Mouse (Mus musculus) ES-Bruce4 (cell line): ENCODE results near the gene Gm614. TPM values are rescaled to one million over a fixed set of nuclear protein-coding genes. Genes with fewer than 3 reads are reported as not detected.

Experiments
- H3K27ac ChIP-seq: 2 replicates; pipeline ENCODE4 v1.5.1; 2012; ENCODE audit warnings: low read length, inconsistent platforms; ENCODE audit not compliant: insufficient read depth
- H3K27me3 ChIP-seq: 2 replicates; pipeline ENCODE4 v1.6.1; 2012; ENCODE audit warnings: mild to moderate bottlenecking, low read length, inconsistent platforms; ENCODE audit not compliant: control insufficient read depth, poor library complexity, insufficient read depth, severe bottlenecking
- H3K36me3 ChIP-seq: 2 replicates; pipeline ENCODE4 v1.6.1; 2012; ENCODE audit warnings: inconsistent platforms, mild to moderate bottlenecking, low read length, moderate library complexity; ENCODE audit not compliant: control insufficient read depth, poor library complexity, insufficient read depth, severe bottlenecking
- H3K4me1 ChIP-seq: one replicate; pipeline ENCODE4 v1.8.1; 2011; ENCODE audit warnings: low read length; ENCODE audit not compliant: control insufficient read depth, insufficient read depth
- H3K4me3 ChIP-seq: 2 replicates; pipeline ENCODE4 v1.5.1; 2011; ENCODE audit warnings: low read depth, mild to moderate bottlenecking, low read length
- H3K9ac ChIP-seq: 2 replicates; pipeline ENCODE4 v1.6.1; 2012; ENCODE audit warnings: low read depth, mild to moderate bottlenecking, inconsistent platforms; ENCODE audit not compliant: poor library complexity, severe bottlenecking
- H3K9me3 ChIP-seq: replicated peaks from 2 replicates; pipeline ENCODE4 v1.6.1; 2012; ENCODE audit warnings: mild to moderate bottlenecking, low read length, inconsistent platforms; ENCODE audit not compliant: control insufficient read depth, poor library complexity, insufficient read depth, severe bottlenecking
- CTCF ChIP-seq: IDR thresholded peaks from one replicate; pipeline ENCODE4 v1.8.1; 2011; ENCODE audit warnings: low read depth, low read length
- EP300 ChIP-seq: IDR thresholded peaks from 2 replicates; pipeline ENCODE4 v1.6.1; 2011; ENCODE audit warnings: low read depth, low read length; ENCODE audit not compliant: insufficient read depth
- POLR2A ChIP-seq: IDR thresholded peaks from one replicate; pipeline ENCODE4 v1.8.1; 2011; ENCODE audit warnings: low read length; ENCODE audit not compliant: insufficient read depth
- polyA plus RNA-seq: library from polyadenylated mRNA; stranded (reverse); fragments of >200 nt; gene quantifications from 2 replicates; pipeline ENCODE4 v1.2.4, GENCODE M21; 2011; ENCODE audit warnings: low read depth; ENCODE audit not compliant: missing spikeins, insufficient read depth, insufficient read length

Gm614 gene
- polyA plus RNA-seq, 1 experiment, result not detected

- no peaks in the 10 kb centered on the region for H3K36me3 ChIP-seq
- no peak within 1 kb of the TSS for H3K27ac ChIP-seq
- no peak within 1 kb of the TSS for H3K9ac ChIP-seq
- peak within 1 kb of the TSS; percentile 14; the same call in 1 of the 2 replicates for H3K4me3 ChIP-seq
- no peaks in the 10 kb centered on the region for H3K27me3 ChIP-seq
- H3K4me1 ChIP-seq, result no peaks in the 10 kb centered on the region
- no peaks in the 10 kb centered on the region for H3K9me3 ChIP-seq
- TF ChIP-seq EP300 (no peak), CTCF (no peak), POLR2A (no peak)
These were observed 4.4 kb upstream of the Gm614 start, which contains the start of gene Il2rg for GRCm38 (mm10) chrX:101268025-101268754. Il2rg (minus strand) TSS chrX:101268255.

- no peaks in the 10 kb centered on the region for H3K27me3 ChIP-seq
These were observed 2.8 kb upstream of the Gm614 start for GRCm38 (mm10) chrX:101266631-101267030.

GRCm38 (mm10) chrX:101260441-101261325 lies 3.1 kb downstream of the Gm614 start:
- no peaks in the 10 kb centered on the region for H3K27me3 ChIP-seq
- peaks cover 3% of the 10 kb centered on the region for H3K4me1 ChIP-seq
- no peaks in the 10 kb centered on the region for H3K36me3 ChIP-seq
- peak overlapping the region; percentile 12 for H3K9ac ChIP-seq
- peak overlapping the region; percentile 9; the same call in 1 of the 2 replicates for H3K4me3 ChIP-seq
- TF ChIP-seq CTCF, result no peak
- no peak for TF ChIP-seq EP300
- no peak for TF ChIP-seq POLR2A
- no peaks in the 10 kb centered on the region for H3K9me3 ChIP-seq
- H3K27ac ChIP-seq, result peak overlapping the region; percentile 90

More at GRCm38 (mm10) chrX:101266631-101267030, 2.8 kb upstream of the Gm614 start:
- no peaks in the 10 kb centered on the region for H3K36me3 ChIP-seq
- no peak overlapping the region for H3K4me3 ChIP-seq
- no peak overlapping the region for H3K27ac ChIP-seq
- H3K9ac ChIP-seq, result no peak overlapping the region
- no peaks in the 10 kb centered on the region for H3K9me3 ChIP-seq
- TF ChIP-seq POLR2A (no peak), CTCF (no peak), EP300 (no peak)
- H3K4me1 ChIP-seq, result peaks cover 3% of the 10 kb centered on the region

GRCm38 (mm10) chrX:101256603-101257002 lies 7.2 kb downstream of the Gm614 start:
- TF ChIP-seq EP300 (no peak), CTCF (no peak), POLR2A (no peak)
- peak overlapping the region; percentile 43 for H3K4me3 ChIP-seq
- no peaks in the 10 kb centered on the region for H3K9me3 ChIP-seq
- no peaks in the 10 kb centered on the region for H3K4me1 ChIP-seq
- no peak overlapping the region for H3K27ac ChIP-seq
- H3K27me3 ChIP-seq, result no peaks in the 10 kb centered on the region
- H3K9ac ChIP-seq, result peak overlapping the region; percentile 75
- no peaks in the 10 kb centered on the region for H3K36me3 ChIP-seq

- Histone ChIP-seq H3K27me3 (no peaks in the 10 kb centered on the region), H3K36me3 (no peaks in the 10 kb centered on the region), H3K4me1 (no peaks in the 10 kb centered on the region), H3K4me3 (peak overlapping the region; percentile 73), H3K9me3 (no peaks in the 10 kb centered on the region), H3K27ac (peak overlapping the region; percentile 26), H3K9ac (peak overlapping the region; percentile 48)
- TF ChIP-seq POLR2A (no peak), EP300 (no peak), CTCF (no peak)
These were observed 9.1 kb downstream of the Gm614 start for GRCm38 (mm10) chrX:101254740-101255139.
